Mouse (Mus musculus): ENCODE results near the gene Serpine2. TPM values are rescaled to one million over a fixed set of nuclear protein-coding genes. Genes with fewer than 3 reads are reported as not detected.

Gene Serpine2
- polyA plus RNA-seq, 1 experiment from 2014 or later, result 304 TPM

- Histone ChIP-seq H3K4me2 (no peak overlapping the region), H3K9me3 (no peaks in the 10 kb centered on the region), H3K4me1 (replicated peaks) (peaks cover 21% of the 10 kb centered on the region), H3K4me3 (no peak overlapping the region), H3K27me3 (no peaks in the 10 kb centered on the region), H3K36me3 (peaks cover 1% of the 10 kb centered on the region; the same call in 1 of the 2 replicates), H3K9ac (no peak overlapping the region), H3K27ac (replicated peaks) (no peak overlapping the region)
- ATAC-seq (ENCODE audit: low read depth), result 0 out of 2 replicates have a peak, but pooled peaks have one; percentile 4
- WGBS, result 58% methylated on average over 5 of the region's 5 CpGs
These were observed 54.1 kb downstream of the Serpine2 start for GRCm38 (mm10) chr1:79806865-79807264.

GRCm38 (mm10) chr1:79803614-79804013 is 57.4 kb downstream of the Serpine2 start:
- no peak for ATAC-seq (ENCODE audit: low read depth)
- Histone ChIP-seq H3K27ac (replicated peaks) (peak overlapping the region; percentile 55; the same call in 1 of the 2 replicates), H3K36me3 (peaks cover 17% of the 10 kb centered on the region), H3K9ac (no peak overlapping the region), H3K27me3 (no peaks in the 10 kb centered on the region), H3K4me3 (no peak overlapping the region), H3K4me2 (no peak overlapping the region), H3K9me3 (no peaks in the 10 kb centered on the region), H3K4me1 (replicated peaks) (peaks cover 21% of the 10 kb centered on the region)
- WGBS, result 64% methylated on average over 7 of the region's 7 CpGs

- no peak overlapping the region for H3K4me2 ChIP-seq
- no peak overlapping the region for H3K4me3 ChIP-seq
- peaks cover 21% of the 10 kb centered on the region for H3K4me1 ChIP-seq (replicated peaks)
- 0 out of 2 replicates have a peak overlapping the region, but pooled peaks have one; percentile 23 for H3K27ac ChIP-seq (replicated peaks)
- peak; percentile 85 for ATAC-seq (ENCODE audit: low read depth)
- H3K9me3 ChIP-seq, result no peaks in the 10 kb centered on the region
- no peaks in the 10 kb centered on the region for H3K27me3 ChIP-seq
- 32% methylated on average over 11 of the region's 11 CpGs for WGBS
- no peak overlapping the region for H3K9ac ChIP-seq
- peaks cover 20% of the 10 kb centered on the region for H3K36me3 ChIP-seq
These were observed 58.0 kb downstream of the Serpine2 start for GRCm38 (mm10) chr1:79802858-79803427.

- no peaks in the 10 kb centered on the region for H3K9me3 ChIP-seq
- H3K4me1 ChIP-seq (replicated peaks), result no peaks in the 10 kb centered on the region
- WGBS, result 74% methylated on average over 3 of the region's 3 CpGs
- no peak overlapping the region for H3K27ac ChIP-seq (replicated peaks)
- H3K4me2 ChIP-seq, result no peak overlapping the region
- H3K9ac ChIP-seq, result no peak overlapping the region
- H3K4me3 ChIP-seq, result no peak overlapping the region
- H3K36me3 ChIP-seq, result peaks cover 24% of the 10 kb centered on the region
- H3K27me3 ChIP-seq, result no peaks in the 10 kb centered on the region
- no peak for ATAC-seq (ENCODE audit: low read depth)
These were observed 63.9 kb downstream of the Serpine2 start for GRCm38 (mm10) chr1:79797084-79797483.

- Histone ChIP-seq H3K9ac (no peak overlapping the region; the same call in 1 of the 2 replicates), H3K4me3 (no peak overlapping the region), H3K9me3 (no peaks in the 10 kb centered on the region), H3K27me3 (no peaks in the 10 kb centered on the region), H3K4me2 (no peak overlapping the region), H3K27ac (replicated peaks) (no peak overlapping the region), H3K36me3 (peaks cover 30% of the 10 kb centered on the region), H3K4me1 (replicated peaks) (no peaks in the 10 kb centered on the region)
- peak; percentile 88 for ATAC-seq (ENCODE audit: low read depth)
- 68% methylated on average over 7 of the region's 7 CpGs for WGBS
These were observed 74.6 kb downstream of the Serpine2 start for GRCm38 (mm10) chr1:79786267-79786927.

- Histone ChIP-seq H3K4me2 (no peak overlapping the region), H3K9me3 (no peaks in the 10 kb centered on the region), H3K27me3 (no peaks in the 10 kb centered on the region), H3K4me1 (replicated peaks) (peaks cover 15% of the 10 kb centered on the region), H3K36me3 (peaks cover 67% of the 10 kb centered on the region), H3K9ac (no peak overlapping the region), H3K4me3 (no peak overlapping the region), H3K27ac (replicated peaks) (no peak overlapping the region)
- WGBS, result 83% methylated on average over 3 of the region's 3 CpGs
- ATAC-seq (ENCODE audit: low read depth), result no peak
These were observed 78.5 kb downstream of the Serpine2 start for GRCm38 (mm10) chr1:79782433-79782832.

GRCm38 (mm10) chr1:79778011-79778410 is 83.0 kb downstream of the Serpine2 start:
- Histone ChIP-seq H3K4me1 (replicated peaks) (peaks cover 23% of the 10 kb centered on the region), H3K4me2 (no peak overlapping the region), H3K27ac (replicated peaks) (no peak overlapping the region), H3K27me3 (no peaks in the 10 kb centered on the region), H3K9me3 (no peaks in the 10 kb centered on the region), H3K9ac (no peak overlapping the region), H3K36me3 (peaks cover 54% of the 10 kb centered on the region), H3K4me3 (no peak overlapping the region)
- WGBS, result 88% methylated on average over 11 of the region's 11 CpGs
- ATAC-seq (ENCODE audit: low read depth), result no peak

GRCm38 (mm10) chr1:79775927-79776458 is 85.0 kb downstream of the Serpine2 start, which contains the start of the genes Mrpl44 and Wdfy1:
TSS of gene Mrpl44 (plus strand) at chr1:79776018.
TSS of gene Wdfy1 (minus strand) at chr1:79776143.
- H3K9ac ChIP-seq, result peak within 1 kb of the TSS; percentile 93
- ATAC-seq (ENCODE audit: low read depth), result peak; percentile 99
- peak within 1 kb of the TSS; percentile 93 for H3K4me3 ChIP-seq
- peak within 1 kb of the TSS; percentile 67 for H3K4me2 ChIP-seq
- peaks cover 34% of the 10 kb centered on the region for H3K36me3 ChIP-seq
- H3K27me3 ChIP-seq, result no peaks in the 10 kb centered on the region
- under 1% methylated on average over 38 of the region's 38 CpGs for WGBS
- H3K9me3 ChIP-seq, result no peaks in the 10 kb centered on the region
- peaks cover 23% of the 10 kb centered on the region for H3K4me1 ChIP-seq (replicated peaks)
- peak within 1 kb of the TSS; percentile 93 for H3K27ac ChIP-seq (replicated peaks)

- WGBS, result 87% methylated on average over 4 of the region's 4 CpGs
- H3K4me1 ChIP-seq (replicated peaks), result peaks cover 23% of the 10 kb centered on the region
- H3K27me3 ChIP-seq, result no peaks in the 10 kb centered on the region
- H3K4me2 ChIP-seq, result no peak overlapping the region
- H3K27ac ChIP-seq (replicated peaks), result no peak overlapping the region
- H3K9ac ChIP-seq, result no peak overlapping the region
- H3K4me3 ChIP-seq, result no peak overlapping the region
- peaks cover 18% of the 10 kb centered on the region for H3K36me3 ChIP-seq
- ATAC-seq (ENCODE audit: low read depth), result no peak
- H3K9me3 ChIP-seq, result no peaks in the 10 kb centered on the region
These were observed 86.7 kb downstream of the Serpine2 start for GRCm38 (mm10) chr1:79774164-79774780.

GRCm38 (mm10) chr1:79768231-79768630 is 92.7 kb downstream of the Serpine2 start:
- H3K4me3 ChIP-seq, result no peak overlapping the region
- no peak overlapping the region for H3K9ac ChIP-seq

GRCm38 (mm10) chr1:79764483-79764882 is 96.5 kb downstream of the Serpine2 start:
- H3K36me3 ChIP-seq, result no peaks in the 10 kb centered on the region
- H3K9me3 ChIP-seq, result no peaks in the 10 kb centered on the region
- ATAC-seq (ENCODE audit: low read depth), result no peak
- 90% methylated on average over 1 of the region's 1 CpGs for WGBS
- no peak overlapping the region for H3K9ac ChIP-seq
- H3K4me1 ChIP-seq (replicated peaks), result peaks cover 24% of the 10 kb centered on the region
- H3K27me3 ChIP-seq, result no peaks in the 10 kb centered on the region
- no peak overlapping the region for H3K4me3 ChIP-seq
- H3K4me2 ChIP-seq, result no peak overlapping the region
- H3K27ac ChIP-seq (replicated peaks), result no peak overlapping the region

More at GRCm38 (mm10) chr1:79768231-79768630, 92.7 kb downstream of the Serpine2 start:
- no peaks in the 10 kb centered on the region for H3K9me3 ChIP-seq
- H3K4me2 ChIP-seq, result no peak overlapping the region
- ATAC-seq (ENCODE audit: low read depth), result no peak
- 77% methylated on average over 1 of the region's 1 CpGs for WGBS
- no peaks in the 10 kb centered on the region for H3K4me1 ChIP-seq (replicated peaks)
- no peaks in the 10 kb centered on the region for H3K27me3 ChIP-seq
- H3K27ac ChIP-seq (replicated peaks), result no peak overlapping the region
- H3K36me3 ChIP-seq, result no peaks in the 10 kb centered on the region

GRCm38 (mm10) chr1:79764031-79764430 is 96.9 kb downstream of the Serpine2 start:
- Histone ChIP-seq H3K9ac (no peak overlapping the region), H3K27ac (replicated peaks) (no peak overlapping the region), H3K9me3 (no peaks in the 10 kb centered on the region), H3K36me3 (no peaks in the 10 kb centered on the region), H3K4me3 (no peak overlapping the region), H3K4me2 (no peak overlapping the region), H3K4me1 (replicated peaks) (peaks cover 28% of the 10 kb centered on the region), H3K27me3 (no peaks in the 10 kb centered on the region)
- WGBS, result 94% methylated on average over 2 of the region's 2 CpGs
- no peak for ATAC-seq (ENCODE audit: low read depth)

All from neural tube, embryonic 13.5 days (tissue).